Mouse (Mus musculus) kidney, postnatal 36 days (tissue): ENCODE measurements at regions not wholly inside any gene's neighbourhood (a gene's known extent, or its start where the extent isn't known, plus 50 kb on each side); places are given as distances from the start of the nearest gene placed in this dataset.

Source experiments
- DNase-seq, 2 experiments: peaks; one replicate each; pipeline ENCODE4 v3.0.0; 2021 to 2022; ENCODE audit warnings: mixed read lengths in 2 of 2

DNA sequence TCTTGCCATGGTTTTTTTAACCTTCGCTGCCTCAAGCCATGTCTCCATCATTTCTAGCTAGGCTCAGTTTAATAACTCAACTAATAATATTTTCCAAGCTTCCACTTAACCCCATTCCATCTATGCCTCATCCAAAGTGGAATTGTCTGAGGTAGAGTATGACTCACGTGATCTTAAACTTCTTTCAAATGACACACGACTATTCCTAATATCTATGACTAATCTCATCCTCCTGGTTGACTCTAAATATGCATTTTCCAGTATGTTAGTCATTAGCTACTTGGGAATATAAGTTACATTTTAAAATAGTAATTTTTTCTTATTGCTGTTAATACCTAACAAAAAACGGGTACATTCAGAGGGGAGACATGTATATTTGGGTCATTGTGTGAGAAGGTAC is 524.8 kb upstream of the Pappa start:
- no peak for DNase-seq

DNA sequence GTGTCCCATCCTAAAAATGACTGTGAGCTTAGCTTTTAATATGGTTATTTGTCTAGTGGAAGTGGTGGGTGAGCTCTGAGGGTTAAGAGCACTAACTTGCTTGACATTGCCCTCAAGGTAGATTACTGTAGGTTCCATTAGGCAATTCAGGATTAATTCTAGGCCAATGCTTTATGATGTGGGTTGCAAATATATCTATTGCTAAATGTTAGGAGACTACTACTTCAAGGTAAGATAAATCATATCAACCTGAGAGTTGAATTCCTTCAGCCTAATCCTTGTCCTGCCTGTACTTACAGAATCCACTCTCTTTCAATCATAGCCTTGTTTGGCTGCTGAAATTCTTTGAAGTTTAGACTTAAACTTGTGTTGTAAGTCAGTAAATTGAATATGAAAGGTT is 501.2 kb upstream of the Pappa start:
- DNase-seq: no peak

DNA sequence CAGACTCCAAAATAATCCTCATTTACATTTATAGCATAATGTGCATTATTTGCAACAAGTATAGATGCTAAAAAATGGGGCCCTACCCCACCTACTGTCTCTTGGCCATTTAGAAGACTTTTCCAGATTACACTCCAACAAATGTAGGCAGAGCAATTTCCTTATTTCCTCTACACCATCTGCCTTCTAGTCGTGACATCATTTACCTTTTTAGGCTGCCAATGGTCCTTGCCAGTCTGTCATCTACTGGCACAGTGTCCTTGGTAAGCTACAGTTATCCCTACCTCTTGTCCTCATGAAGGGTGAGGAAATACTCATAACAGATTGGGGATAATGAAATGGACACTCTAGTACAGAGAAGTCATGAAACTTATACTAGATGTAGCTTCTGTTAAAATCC is 491.8 kb upstream of the Pappa start:
- DNase-seq: no peak

DNA sequence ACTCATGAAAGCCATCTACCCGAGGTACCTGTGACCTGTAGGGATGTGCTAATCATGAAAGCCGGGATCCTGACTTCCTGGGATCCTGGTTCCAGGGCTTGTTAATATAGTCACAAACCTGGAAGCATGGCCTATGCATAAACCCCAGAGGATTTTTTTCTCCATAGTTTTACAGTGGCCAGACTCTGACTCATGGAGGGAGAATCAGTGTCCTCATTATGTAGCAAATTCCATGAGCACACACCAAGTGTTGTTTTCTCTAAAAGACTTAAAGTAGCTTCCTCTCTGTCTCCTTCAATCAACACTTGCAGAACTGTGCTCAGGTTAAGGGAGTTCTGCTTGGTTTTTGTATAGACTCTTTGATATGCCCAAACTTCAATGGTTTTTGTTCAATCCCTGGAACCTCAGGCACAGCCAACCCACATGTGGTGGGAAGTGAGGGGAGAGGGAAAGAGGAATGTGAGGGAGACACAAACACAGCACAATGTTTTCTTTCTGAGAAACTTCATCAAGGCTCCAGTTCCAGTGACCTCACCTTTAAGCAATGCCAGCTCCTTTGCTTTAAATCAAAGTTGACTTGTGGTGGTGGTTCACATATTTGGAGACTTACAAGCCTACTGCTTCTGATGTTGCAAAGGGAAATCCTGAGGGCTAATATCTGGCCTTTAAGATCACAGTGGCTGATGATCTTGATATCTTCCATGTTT is 488.6 kb upstream of the Pappa start:
- no peak for DNase-seq

DNA sequence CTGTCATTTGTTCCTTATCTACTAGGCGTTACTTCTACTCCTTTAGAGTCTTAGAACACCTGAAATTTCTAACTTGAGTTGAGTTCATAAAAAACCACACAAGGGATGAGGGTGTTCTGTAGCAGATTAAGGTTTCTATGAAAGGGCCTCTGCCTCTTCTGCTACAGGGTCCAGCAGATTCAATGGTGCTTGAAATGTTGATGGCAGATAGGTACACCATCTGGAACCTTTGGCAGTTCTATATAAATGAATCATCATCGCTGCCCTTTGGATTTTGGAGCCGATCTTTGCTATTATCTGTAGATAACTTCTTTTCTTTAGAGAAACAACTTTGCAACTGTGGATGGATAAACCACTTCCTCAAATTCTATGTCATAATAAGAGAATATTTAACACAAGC is 483.9 kb upstream of the Pappa start:
- DNase-seq: no peak

DNA sequence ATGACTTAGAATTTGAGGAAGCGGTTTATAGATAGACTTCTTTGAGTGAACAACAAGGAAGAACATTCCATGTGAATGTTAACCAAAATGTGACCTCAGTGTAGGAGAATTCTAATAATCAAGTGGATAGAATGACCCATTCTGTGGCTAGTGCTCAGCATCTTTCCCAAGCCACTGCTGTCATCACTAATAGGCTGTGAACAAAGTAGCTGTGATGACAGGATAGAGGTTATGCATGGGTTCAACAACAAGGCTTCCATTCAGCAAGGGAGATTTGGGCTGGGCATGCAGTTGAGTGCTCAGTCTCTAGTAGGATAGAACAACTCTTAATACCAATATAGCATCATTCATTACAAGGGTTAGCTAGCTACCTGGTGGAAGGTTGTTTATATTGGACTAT is 483.0 kb upstream of the Pappa start:
- no peak for DNase-seq

DNA sequence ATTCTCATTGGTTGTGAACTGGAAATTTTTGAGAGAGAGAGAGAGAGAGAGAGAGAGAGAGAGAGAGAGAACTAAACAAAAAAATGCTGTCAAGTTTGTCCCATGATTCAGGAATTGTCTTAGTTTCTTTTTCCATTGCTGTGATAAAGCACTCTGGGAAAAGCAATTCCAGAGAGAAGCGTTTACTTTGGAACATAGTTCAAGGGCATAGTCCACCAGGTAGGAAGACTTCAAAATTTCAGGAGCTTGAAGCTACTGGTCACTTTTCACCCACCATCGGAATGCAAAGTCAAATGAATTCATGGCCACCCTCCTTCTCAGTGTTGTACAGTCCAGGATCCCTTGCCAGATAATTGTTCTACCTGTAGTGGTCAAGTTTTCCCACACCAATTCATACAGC is 478.8 kb upstream of the Pappa start:
- peak; percentile 2 to 3 for DNase-seq

DNA sequence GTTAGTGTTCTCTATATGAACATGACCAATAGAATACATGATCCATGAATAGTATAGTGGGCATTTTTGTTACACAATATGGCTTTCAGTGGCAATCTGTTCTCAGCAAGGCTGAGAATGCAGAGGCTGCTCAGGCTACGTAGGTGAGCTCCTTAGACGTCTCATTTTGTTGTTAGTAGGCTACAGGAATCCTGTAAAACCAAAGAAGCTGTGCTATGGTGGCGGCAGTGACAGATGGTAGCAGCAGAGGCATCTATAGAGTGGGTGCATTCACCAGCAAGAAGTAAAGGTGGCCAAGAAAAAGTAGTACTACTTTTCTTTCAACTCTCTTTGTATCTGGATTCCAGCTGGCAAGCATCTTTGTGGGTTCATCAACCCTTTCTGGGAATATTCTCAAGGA is 469.8 kb upstream of the Pappa start:
- peak in 1 of 2 experiments; percentile 1 for DNase-seq

DNA sequence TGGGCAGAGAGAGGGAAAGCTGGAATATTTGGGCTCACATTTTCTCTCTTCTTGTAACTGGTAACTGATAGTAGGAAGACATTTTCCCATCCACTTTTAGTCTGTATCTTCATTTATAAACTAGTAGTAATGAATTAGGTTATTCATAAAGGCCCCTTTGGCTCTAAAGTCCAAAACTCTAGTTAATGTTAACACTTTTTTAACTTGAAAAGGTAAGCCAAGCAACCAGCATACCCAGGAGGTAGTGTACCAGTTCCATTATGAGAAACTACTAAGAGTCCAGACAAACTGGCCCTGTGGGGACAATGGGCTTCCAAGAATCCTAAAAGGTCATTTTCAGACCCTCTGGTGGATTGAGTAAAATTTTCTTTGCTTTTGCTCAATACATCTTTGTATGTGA is 468.4 kb upstream of the Pappa start:
- peak; percentile 7 to 21 for DNase-seq

DNA sequence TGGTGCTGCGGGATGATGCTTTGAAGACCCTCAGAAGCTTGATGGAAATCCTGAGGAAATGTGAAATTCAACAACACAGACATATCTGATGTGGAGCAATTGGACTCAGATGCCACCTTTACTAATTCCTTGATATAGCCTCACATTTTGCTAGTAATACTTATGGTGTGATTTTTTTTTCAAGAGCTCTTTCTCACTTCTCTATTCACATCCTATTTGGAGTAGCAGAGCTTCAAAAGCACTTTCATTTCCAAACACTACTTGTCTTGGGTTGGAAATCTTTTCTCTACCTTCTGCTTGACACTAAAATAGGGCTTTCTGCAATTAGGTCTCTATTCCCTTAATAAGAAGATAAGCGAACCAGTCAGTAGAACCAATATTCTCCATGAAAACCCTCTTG is 460.3 kb upstream of the Pappa start:
- no peak for DNase-seq

DNA sequence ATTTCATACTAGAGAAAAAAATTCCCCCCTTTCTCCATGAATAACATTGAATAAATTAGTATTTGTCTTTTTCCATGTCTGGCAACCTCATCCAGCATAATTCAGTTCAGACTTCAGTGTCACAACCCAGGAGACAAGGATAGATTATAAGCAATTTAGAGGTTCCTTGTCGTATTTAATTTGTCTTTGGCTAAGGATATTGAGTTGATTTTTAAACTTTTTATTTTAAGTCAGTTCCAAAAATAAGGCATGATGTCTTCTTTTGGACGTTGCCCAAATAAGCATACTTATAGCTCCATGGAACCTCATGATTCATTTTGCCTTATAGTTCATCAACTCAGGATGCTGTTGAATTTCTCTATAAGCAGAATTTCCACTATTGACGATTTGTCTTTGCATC is 456.0 kb upstream of the Pappa start:
- DNase-seq: no peak

DNA sequence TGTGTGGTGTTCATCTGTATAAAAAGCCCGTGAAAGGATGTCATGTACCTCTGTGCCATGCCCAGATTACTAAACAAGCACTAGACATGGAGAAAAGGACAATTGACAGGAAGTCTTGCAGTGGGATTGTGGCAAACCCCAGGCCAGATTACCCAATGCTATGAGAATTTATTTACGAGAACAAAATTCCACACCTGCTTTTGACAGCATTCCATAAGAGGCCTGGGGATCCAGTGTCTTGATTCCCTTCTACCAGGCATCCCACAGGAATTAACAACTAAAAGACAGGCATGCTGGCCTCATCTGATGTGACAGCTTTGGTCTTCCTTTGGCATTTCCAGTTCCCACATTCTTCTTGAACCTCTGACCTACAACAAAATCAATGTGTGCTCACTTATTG is 454.3 kb upstream of the Pappa start:
- DNase-seq: no peak

DNA sequence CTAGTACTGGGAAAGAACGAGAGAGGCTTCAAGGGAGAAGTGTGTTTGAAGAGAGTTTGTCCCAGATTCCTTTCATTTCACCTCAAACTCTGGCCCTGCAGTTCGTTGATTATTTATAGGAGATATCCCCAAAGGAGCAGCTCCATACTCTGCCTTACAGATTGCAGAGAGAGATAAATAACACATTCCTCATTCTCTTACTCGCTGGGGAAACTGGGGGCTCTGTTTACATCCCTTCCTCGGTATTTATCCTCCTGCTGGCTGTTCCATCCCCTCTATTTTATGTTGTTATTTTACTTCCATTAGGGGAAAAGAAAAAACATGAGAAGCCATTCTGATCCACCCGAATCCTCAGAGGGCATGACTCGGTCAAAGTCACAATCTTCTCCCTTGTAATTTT is 447.5 kb upstream of the Pappa start:
- DNase-seq: no peak

DNA sequence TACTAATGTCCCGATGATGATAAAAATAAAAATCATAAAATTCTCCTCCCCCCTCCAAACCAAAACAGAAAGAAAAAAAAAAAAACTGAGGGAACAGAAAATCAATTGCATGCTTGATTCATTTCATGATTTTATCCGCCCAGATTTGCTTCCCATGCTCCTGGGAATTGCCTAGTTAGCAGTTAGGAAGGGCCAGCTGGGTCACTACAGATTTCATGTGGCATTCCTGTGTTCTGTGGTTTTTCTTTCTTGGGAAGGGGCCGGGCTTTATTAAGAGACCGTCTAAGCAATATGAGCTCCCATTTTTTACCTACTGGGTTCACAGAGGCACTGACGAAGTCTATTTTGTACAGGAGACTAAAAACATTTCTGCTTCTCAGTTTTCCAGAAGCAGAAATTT is 447.1 kb upstream of the Pappa start:
- no peak for DNase-seq

DNA sequence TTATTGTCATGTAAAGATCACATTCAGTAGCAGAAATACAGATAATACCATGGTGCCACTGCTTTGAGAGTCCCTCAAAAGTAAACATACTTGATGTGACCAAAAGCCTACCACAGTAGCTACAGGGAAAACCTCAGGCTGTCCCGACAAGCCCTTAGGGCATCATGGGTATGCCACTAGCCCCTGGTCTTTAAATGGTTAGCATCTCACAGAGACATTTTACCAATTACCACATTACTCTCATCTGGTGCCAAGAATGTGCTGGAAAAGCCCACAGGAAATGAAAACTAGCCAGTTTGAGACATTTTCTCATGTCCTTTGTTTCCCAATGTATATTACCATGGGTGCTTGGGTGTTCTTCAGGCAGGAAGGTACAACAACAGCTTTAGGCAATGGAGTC is 439.3 kb upstream of the Pappa start:
- no peak for DNase-seq

DNA sequence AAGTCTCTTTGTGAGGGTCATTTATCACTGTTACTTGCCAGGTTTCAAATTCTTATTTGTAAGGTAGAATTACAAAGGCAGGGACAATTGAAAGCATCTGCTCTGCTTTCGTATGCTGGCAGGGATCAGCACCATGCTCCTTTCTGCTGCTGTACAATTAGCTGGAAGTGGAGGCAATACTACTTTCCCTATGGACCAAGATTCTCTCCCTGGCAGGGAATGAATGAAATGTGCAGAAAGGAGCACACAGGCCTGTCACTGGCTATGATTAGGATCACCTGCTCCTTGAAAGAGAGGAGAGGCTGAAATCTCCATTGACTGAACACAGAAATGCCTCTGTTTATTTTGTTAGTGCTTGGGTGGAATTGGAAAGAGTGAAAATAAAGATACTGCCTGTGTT is 427.8 kb upstream of the Pappa start:
- DNase-seq: no peak

DNA sequence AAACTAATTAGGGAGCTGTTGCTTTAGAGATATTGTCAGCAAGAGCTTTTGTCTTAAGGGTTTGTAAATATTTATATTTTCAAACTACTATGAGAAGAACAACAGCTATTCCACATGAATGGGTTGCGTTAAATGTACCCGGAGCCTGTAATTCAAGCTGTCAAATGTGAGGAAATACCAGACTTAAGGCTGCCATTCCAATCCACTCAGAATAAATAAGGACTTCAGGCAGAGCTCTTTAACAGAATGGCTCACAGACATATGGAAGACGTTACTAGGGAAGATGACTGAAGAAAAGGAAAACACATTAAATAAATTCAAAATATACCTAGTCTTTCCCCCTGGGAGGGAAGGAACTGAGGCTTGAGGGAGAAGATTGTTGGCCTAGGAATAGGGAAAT is 400.7 kb upstream of the Pappa start:
- DNase-seq: no peak

DNA sequence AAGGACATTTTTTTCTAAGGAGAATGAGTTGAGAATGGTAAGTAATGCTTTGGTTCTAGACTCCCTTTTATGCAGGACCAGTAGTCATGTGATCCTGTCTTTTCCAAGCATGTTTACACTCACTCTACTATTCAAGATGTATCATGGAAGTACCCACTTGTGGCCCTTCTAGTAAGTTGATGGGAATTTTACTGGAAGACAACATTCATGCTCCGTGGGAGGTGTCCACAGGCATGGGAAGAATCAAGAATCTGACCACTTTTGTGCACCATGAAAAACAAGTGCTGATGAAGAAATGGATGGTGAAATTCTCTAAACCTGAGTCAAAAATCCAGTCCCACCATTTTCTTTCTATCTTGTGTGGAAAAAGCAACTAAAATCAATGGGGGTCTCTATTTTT is 399.1 kb upstream of the Pappa start:
- no peak for DNase-seq

DNA sequence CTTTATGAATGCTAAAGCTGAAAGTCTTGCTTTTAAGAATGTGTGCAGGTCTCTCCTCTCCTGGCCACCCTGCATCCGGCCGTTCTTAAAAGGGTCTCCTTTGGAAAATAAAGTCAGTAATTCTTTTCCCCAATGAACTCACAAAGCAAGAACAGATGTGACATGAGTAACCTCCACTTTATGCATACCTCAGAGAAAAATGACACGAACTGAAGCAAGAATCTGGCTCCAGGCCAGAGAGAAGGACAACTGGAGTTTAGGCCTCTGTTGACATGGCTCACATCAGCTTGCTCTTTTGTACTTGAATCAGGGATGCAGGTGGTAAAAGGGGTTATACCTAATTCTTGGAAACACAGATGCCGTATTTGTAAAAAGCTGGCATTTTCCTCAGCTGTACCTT is 368.0 kb upstream of the Pappa start:
- DNase-seq: no peak

DNA sequence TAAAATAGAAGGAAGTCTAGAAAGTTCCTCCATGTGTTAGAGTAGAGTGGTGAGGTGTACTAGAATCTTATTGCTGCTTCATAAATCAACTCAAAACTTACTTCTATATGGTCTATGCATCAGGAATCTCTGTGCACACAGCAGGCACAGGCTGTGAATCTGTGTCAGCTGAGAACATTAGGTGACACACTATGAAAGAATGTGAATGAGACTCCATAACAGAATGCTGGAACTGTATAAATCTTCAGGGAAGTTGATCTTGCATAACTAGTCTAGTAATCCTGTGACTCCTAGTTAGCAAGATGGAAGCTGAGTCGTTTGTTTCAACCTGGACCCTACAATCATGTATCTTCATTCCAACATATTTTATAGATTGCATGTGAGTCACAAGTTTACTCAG is 355.4 kb upstream of the Pappa start:
- no peak for DNase-seq

DNA sequence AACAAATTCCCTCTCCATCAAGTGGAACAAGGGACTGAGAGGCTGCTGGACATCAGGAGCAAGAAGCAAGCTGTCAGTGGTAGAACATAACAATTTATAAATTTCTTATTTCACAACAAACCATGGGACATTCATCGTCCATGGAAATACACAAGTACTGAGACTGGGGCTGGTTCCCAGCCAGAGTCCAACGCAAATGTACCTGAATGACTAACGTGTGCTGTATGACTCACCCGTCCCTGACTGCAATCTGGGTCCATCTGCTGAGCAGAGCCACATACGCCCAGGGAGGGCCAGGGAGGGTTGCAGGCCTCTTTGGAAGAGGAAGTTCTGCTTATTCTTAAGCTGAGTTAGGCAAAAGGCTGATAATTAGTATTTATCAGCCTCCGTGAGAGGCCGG is 320.1 kb upstream of the Pappa start:
- peak; percentile 5 to 6 for DNase-seq

DNA sequence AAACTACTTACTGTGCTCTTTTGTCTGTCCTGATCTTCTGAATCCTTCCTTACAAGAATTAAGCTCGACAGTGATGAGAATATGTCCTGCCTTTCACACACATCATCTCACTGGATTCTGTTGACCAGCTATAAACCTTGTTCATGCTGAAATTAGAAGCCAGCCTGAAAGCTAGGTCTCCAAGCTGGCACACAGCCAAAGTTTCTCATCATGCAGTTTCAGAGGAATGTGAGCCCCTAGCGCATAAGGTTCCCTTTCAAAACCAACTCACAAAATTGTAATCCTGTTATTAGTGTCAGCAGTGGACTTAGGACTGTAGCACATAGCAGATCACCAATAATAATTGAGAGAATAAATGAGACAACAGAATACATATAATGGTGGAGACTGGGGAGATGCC is 319.0 kb upstream of the Pappa start:
- DNase-seq: peak in 1 of 2 experiments; percentile 1

DNA sequence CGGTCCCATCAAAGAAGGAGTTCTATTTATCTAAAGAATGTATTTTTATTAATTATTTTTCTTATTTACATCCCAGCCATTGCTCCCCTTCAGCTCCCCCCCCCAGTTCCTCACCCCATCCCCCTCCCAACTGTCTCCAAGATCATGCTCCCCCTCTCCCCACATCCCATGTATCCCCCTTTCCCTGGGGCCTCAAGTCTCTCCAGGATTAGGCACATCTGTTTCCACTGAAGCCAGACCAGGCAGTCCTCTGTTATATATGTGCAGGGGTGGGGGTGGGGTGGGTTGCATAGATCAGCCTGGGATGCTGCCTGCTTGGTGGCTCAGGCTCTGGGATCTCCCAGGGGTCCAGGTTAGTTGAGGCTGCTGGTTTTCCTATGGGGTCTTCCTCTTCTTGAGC is 316.8 kb upstream of the Pappa start:
- DNase-seq: no peak

DNA sequence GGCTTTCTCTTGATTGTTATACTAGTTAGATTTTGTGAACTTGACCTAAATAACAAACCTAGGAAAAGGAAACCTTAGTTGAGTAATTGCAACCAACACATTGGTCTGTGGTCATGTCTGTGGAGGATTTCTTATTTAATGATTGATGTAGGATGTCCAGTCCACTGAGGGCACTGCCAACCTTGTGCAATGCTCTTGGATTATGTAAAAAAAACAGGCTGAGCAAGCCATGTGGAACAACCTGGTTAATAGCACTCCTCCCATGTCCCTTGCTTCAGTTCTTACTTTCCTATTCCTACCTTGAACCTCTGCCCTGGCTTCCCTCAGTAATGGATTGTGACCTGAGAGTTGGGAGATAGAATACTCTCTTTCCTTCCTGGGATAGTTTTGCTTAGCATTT is 312.0 kb upstream of the Pappa start:
- DNase-seq: peak; percentile 57 to 83

DNA sequence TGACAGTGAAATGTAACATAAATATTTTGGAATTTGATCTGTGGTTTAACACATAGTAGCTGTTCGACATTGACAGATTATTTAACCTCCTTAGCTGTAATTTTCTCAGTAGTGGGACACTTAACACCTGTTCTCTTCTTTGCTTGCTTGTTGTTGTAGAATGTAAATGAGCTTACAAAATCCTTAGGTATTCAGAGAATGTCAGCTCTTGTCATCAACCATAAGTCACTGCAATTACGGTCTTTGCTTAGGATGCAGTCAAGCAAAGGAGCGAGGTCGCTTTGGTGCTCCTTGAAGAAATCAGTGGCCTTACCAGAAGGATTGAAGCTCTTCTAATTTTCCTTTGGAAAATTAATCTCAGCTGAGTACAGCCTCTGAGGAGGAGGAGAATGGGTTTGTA is 311.2 kb upstream of the Pappa start:
- no peak for DNase-seq

DNA sequence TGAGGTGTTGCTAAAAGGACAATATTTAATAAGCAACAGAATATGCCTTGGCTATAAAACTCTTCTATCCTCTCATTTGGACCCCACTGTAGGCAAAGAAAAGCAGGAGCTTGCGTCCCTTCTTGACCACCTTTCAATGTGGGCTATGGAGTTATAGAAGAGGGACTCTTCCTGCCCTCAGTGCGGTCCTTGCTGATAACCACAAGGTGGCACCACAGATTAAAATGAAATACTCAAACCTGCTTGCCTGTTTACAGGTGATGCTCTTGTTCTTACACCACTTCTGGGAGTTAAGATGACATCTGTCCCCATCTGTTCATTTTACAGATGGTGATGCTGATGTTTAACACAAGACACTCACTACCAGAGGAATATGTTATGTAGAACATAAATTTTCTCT is 291.1 kb upstream of the Pappa start:
- DNase-seq: peak; percentile 40 to 47
